Mouse (Mus musculus) intestine, embryonic 14.5 days (tissue): ENCODE results near the gene Mcf2l. TPM values are rescaled to one million over a fixed set of nuclear protein-coding genes. Genes with fewer than 3 reads are reported as not detected.

Experiments used
- ATAC-seq: fragments of 200-750 bp; cut with Nextera tagmentation; replicated peaks from 2 replicates; pipeline ENCODE4 v1.8.0; 2017; ENCODE audit warnings: low read depth, moderate number of reproducible peaks, moderate TSS enrichment, moderate library complexity; ENCODE audit not compliant: low FRiP score, low TSS enrichment
- DNase-seq: peaks from one replicate; pipeline ENCODE4 v3.0.0-alpha.2; 2018; ENCODE audit warnings: low spot score
- H3K27ac ChIP-seq: fragments of 300-500 bp; sonication (generic); 2 replicates; pipeline ENCODE4 v1.5.1; 2014; ENCODE audit warnings: low read depth, mild to moderate bottlenecking, control low read depth
- H3K27me3 ChIP-seq: fragments of 300-500 bp; sonication (generic); replicated peaks from 2 replicates; pipeline ENCODE4 v1.6.1; 2014; ENCODE audit warnings: low read length, control low read depth; ENCODE audit not compliant: control insufficient read depth, insufficient read depth
- H3K36me3 ChIP-seq: fragments of 300-500 bp; sonication (generic); 2 replicates; pipeline ENCODE4 v1.6.1; 2014; ENCODE audit warnings: low read length, control low read depth; ENCODE audit not compliant: control insufficient read depth, insufficient read depth
- H3K4me1 ChIP-seq: fragments of 300-500 bp; sonication (generic); replicated peaks from 2 replicates; pipeline ENCODE4 v1.6.1; 2014; ENCODE audit warnings: low read length, control low read depth, mixed read lengths; ENCODE audit not compliant: control insufficient read depth, insufficient read depth
- H3K4me2 ChIP-seq: fragments of 300-500 bp; sonication (generic); 2 replicates; pipeline ENCODE4 v1.6.1; 2014; ENCODE audit warnings: low read length
- H3K4me3 ChIP-seq: fragments of 300-500 bp; sonication (generic); 2 replicates; pipeline ENCODE4 v1.5.1; 2014; ENCODE audit warnings: low read depth, low read length, control low read depth, mixed read lengths
- H3K9ac ChIP-seq: fragments of 300-500 bp; sonication (generic); 2 replicates; pipeline ENCODE4 v1.6.1; 2014; ENCODE audit warnings: mild to moderate bottlenecking, low read length
- H3K9me3 ChIP-seq: fragments of 300-500 bp; sonication (generic); 2 replicates; pipeline ENCODE4 v1.6.1; 2016; ENCODE audit warnings: low read length, control low read depth; ENCODE audit not compliant: control insufficient read depth
- WGBS: fragments of 180-500 bp; shearing (Covaris S2); extraction: QIAGEN DNeasy Blood & Tissue Kit; methylation state at CpG from one replicate; pipeline ENCODE4 v1.1.7; 2014; 5-methylcytosine and 5-hydroxymethylcytosine counted together
- polyA plus RNA-seq: library from polyadenylated mRNA; unstranded; fragments of >200 nt; fragmentation: Nextera tagmentation; extraction: Ambion mirVana; gene quantifications from 2 replicates; pipeline ENCODE4 v1.2.1, GENCODE M21; 2014

Mcf2l gene
- polyA plus RNA-seq, 1 experiment from 2014 or later: 17.4 TPM

DNA sequence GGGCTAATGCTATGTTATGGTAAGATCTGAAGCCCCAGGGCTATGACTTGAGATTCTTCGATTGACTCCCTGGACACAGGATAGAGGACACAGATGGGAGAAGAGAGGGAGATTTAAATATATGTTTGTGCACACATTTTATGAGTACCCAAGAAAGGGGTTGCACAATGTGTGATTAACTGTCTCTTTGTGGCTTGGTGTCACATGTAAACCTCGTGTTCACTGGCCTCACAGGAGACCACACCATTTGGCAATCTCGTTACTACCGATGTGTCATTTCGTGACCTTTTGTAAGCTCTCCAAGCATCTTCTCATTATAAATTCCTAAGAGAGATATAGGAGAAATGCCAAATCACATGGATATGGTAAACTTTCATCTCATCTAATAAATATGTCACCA, 154.0 kb downstream of the Mcf2l start:
- no peaks in the 10 kb centered on the region for H3K27me3 ChIP-seq
- ATAC-seq (no peak), DNase-seq (no peak)
- 0 out of 2 replicates have a peak, but pooled peaks cover 4% of the 10 kb centered on the region for H3K4me1 ChIP-seq
- H3K36me3 ChIP-seq: no peaks in the 10 kb centered on the region
- 87% methylated on average over 5 of the region's 5 CpGs for WGBS
- no peak overlapping the region for H3K9ac ChIP-seq
- no peaks in the 10 kb centered on the region for H3K9me3 ChIP-seq
- no peak overlapping the region for H3K4me3 ChIP-seq
- H3K4me2 ChIP-seq: no peak overlapping the region
- H3K27ac ChIP-seq: no peak overlapping the region

DNA sequence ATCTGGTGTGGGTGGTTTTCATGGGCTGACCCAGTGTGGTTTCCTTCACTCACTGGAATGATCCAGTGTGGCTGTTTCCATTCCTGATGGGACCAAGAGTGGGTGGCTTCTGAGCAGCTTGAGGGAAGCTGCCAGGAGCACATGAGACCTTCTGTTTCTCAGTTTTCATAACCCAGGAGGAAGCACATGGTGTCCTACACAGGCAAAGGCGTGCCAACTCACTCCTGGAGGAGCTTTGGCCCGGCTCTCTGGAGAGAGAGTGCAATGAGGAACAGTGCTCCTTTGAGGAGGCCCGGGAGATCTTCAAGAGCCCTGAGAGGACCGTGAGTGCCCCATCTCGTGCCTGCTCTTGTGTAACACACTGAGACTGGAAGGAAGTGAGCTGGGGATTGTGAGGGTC, 154.9 kb downstream of the Mcf2l start:
- DNase-seq (no peak), ATAC-seq (no peak)
- H3K9ac ChIP-seq: no peak overlapping the region
- no peak overlapping the region for H3K4me3 ChIP-seq
- no peak overlapping the region for H3K27ac ChIP-seq
- 0 out of 2 replicates have a peak, but pooled peaks cover 4% of the 10 kb centered on the region for H3K4me1 ChIP-seq
- no peaks in the 10 kb centered on the region for H3K27me3 ChIP-seq
- WGBS: 76% methylated on average over 5 of the region's 5 CpGs
- no peak overlapping the region for H3K4me2 ChIP-seq
- no peaks in the 10 kb centered on the region for H3K9me3 ChIP-seq
- no peaks in the 10 kb centered on the region for H3K36me3 ChIP-seq

- H3K9me3 ChIP-seq: no peaks in the 10 kb centered on the region
- H3K4me3 ChIP-seq: no peak overlapping the region
- no peak overlapping the region for H3K4me2 ChIP-seq
- H3K36me3 ChIP-seq: no peaks in the 10 kb centered on the region
- no peaks in the 10 kb centered on the region for H3K4me1 ChIP-seq
- DNase-seq (no peak), ATAC-seq (no peak)
- H3K9ac ChIP-seq: no peak overlapping the region
- 92% methylated on average over 10 of the region's 10 CpGs for WGBS
- no peaks in the 10 kb centered on the region for H3K27me3 ChIP-seq
- no peak overlapping the region for H3K27ac ChIP-seq
These were observed 162.8 kb downstream of the Mcf2l start for GRCm38 (mm10) chr8:13036346-13036812.

DNA sequence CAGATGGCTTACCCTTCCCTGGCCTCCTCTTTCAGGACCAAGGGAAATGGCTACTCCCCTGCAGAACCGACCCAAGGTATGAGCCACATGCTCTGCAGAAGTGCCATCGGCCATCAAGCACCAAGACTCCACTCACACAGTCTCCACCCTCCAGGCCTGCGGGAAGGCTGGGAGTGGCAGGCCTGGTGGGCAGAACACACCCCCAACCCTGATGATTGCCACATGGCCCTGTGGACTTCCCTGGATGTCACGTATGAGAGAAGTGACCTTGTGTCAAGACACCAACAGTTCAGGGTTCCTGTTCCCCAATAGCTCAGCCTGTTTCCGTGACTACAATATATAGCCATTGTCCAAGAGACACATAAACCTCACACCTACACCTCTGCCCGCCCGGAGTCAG, 163.4 kb downstream of the Mcf2l start, which contains the start of gene F10:
Gene F10, plus strand, starts transcription at position 294 of the 400 bp plus-strand sequence.
- Histone ChIP-seq H3K4me1 (no peaks in the 10 kb centered on the region), H3K36me3 (no peaks in the 10 kb centered on the region), H3K4me2 (no peak within 1 kb of the TSS), H3K4me3 (no peak within 1 kb of the TSS), H3K27ac (no peak within 1 kb of the TSS), H3K27me3 (no peaks in the 10 kb centered on the region), H3K9ac (no peak within 1 kb of the TSS), H3K9me3 (no peaks in the 10 kb centered on the region)
- DNase-seq (no peak), ATAC-seq (no peak)
- 72% methylated on average over 7 of the region's 7 CpGs for WGBS

- H3K4me2 ChIP-seq: no peak overlapping the region
These were observed 164.0 kb downstream of the Mcf2l start for GRCm38 (mm10) chr8:13037569-13037968.

DNA sequence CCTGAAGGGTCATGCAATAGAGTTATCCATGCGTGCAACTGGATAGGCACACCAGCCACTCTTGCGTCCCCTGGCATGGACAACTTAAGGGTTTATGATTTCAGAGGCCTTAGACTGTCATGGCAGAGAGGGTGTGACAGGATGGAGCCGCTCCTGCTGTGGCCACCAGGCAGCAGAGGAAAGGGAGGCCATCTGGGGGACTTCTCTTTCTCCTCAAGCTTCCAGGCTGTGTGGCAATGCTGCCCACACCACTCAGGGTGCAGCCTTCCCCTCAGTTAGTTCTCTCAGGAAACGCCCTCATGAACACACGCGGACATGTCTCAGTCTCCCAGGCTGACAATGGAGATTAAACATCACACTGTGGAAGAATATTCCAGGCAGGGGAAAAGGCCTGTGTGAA, 165.4 kb downstream of the Mcf2l start:
- WGBS: 82% methylated on average over 6 of the region's 6 CpGs
- Histone ChIP-seq H3K4me1 (no peaks in the 10 kb centered on the region), H3K27me3 (no peaks in the 10 kb centered on the region), H3K9me3 (no peaks in the 10 kb centered on the region), H3K9ac (no peak overlapping the region), H3K4me3 (no peak overlapping the region), H3K36me3 (no peaks in the 10 kb centered on the region), H3K27ac (no peak overlapping the region), H3K4me2 (no peak overlapping the region)
- no peak for ATAC-seq
- DNase-seq: no peak

More at GRCm38 (mm10) chr8:13037569-13037968, 164.0 kb downstream of the Mcf2l start:
- DNase-seq (no peak), ATAC-seq (peak; percentile 23; the same call in 1 of the 2 replicates)
- Histone ChIP-seq H3K27ac (no peak overlapping the region), H3K36me3 (no peaks in the 10 kb centered on the region), H3K9me3 (no peaks in the 10 kb centered on the region), H3K27me3 (no peaks in the 10 kb centered on the region), H3K4me1 (no peaks in the 10 kb centered on the region), H3K9ac (no peak overlapping the region), H3K4me3 (no peak overlapping the region)
- WGBS: 50% methylated on average over 5 of the region's 5 CpGs

GRCm38 (mm10) chr8:13041459-13041858, 167.9 kb downstream of the Mcf2l start:
- H3K4me3 ChIP-seq: no peak overlapping the region
- no peaks in the 10 kb centered on the region for H3K9me3 ChIP-seq
- no peak overlapping the region for H3K4me2 ChIP-seq
- no peaks in the 10 kb centered on the region for H3K27me3 ChIP-seq
- DNase-seq (no peak), ATAC-seq (no peak)
- no peak overlapping the region for H3K27ac ChIP-seq
- no peaks in the 10 kb centered on the region for H3K4me1 ChIP-seq
- H3K36me3 ChIP-seq: no peaks in the 10 kb centered on the region
- WGBS: 82% methylated on average over 4 of the region's 4 CpGs
- H3K9ac ChIP-seq: no peak overlapping the region

- H3K9me3 ChIP-seq: no peaks in the 10 kb centered on the region
- H3K36me3 ChIP-seq: no peaks in the 10 kb centered on the region
- H3K27ac ChIP-seq: no peak overlapping the region
- WGBS: 65% methylated on average over 5 of the region's 5 CpGs
- DNase-seq (no peak), ATAC-seq (no peak)
- H3K4me2 ChIP-seq: no peak overlapping the region
- H3K27me3 ChIP-seq: no peaks in the 10 kb centered on the region
- H3K9ac ChIP-seq: no peak overlapping the region
- H3K4me3 ChIP-seq: no peak overlapping the region
- no peaks in the 10 kb centered on the region for H3K4me1 ChIP-seq
These were observed 174.0 kb downstream of the Mcf2l start for GRCm38 (mm10) chr8:13047652-13048051.

- Histone ChIP-seq H3K4me3 (no peak overlapping the region), H3K36me3 (no peaks in the 10 kb centered on the region), H3K4me1 (no peaks in the 10 kb centered on the region), H3K9ac (no peak overlapping the region), H3K27me3 (no peaks in the 10 kb centered on the region), H3K4me2 (no peak overlapping the region), H3K27ac (no peak overlapping the region), H3K9me3 (no peaks in the 10 kb centered on the region)
- WGBS: 80% methylated on average over 10 of the region's 10 CpGs
- DNase-seq (no peak), ATAC-seq (no peak)
These were observed 176.9 kb downstream of the Mcf2l start for GRCm38 (mm10) chr8:13050550-13050949.
